Mouse (Mus musculus) megakaryocyte, adult 5-6 weeks (primary cell): ENCODE results near the gene Ankrd1. TPM values are rescaled to one million over a fixed set of nuclear protein-coding genes. Genes with fewer than 3 reads are reported as not detected.

ENCODE experiments used
- ATAC-seq: 2 replicates; pipeline ENCODE4 v1.8.0; 2016; ENCODE audit warnings: mild to moderate bottlenecking, inconsistent platforms; ENCODE audit not compliant: poor library complexity, severe bottlenecking
- total RNA-seq, 2 experiments: library from RNA; stranded (forward) in 1 of 2; stranded (reverse) in 1 of 2; fragments of 153-499, 151-499 nt in 1 of 2; fragments of 221-1000, 200-1000 nt in 1 of 2; gene quantifications; 2 replicates each; pipeline versions ENCODE4 v1.2.3 to v1.2.4; 2015 to 2017

The Ankrd1 gene
- total RNA-seq, 2 experiments from 2014 or later = not detected

- no peak; the same call in 1 of the 2 replicates for ATAC-seq
Measured at GRCm38 (mm10) chr19:36111054-36111895, 8.6 kb downstream of the Ankrd1 start.

- no peak for ATAC-seq
Measured at GRCm38 (mm10) chr19:36110465-36110864, 9.4 kb downstream of the Ankrd1 start.

GRCm38 (mm10) chr19:36109318-36109944 lies 10.5 kb downstream of the Ankrd1 start:
- no peak for ATAC-seq

- no peak for ATAC-seq
Measured at GRCm38 (mm10) chr19:36103909-36104308, 16.0 kb downstream of the Ankrd1 start.

- no peak for ATAC-seq
Measured at GRCm38 (mm10) chr19:36098916-36099315, 21.0 kb downstream of the Ankrd1 start.

- ATAC-seq = no peak
Measured at GRCm38 (mm10) chr19:36098265-36098664, 21.6 kb downstream of the Ankrd1 start.

GRCm38 (mm10) chr19:36097194-36097593 lies 22.7 kb downstream of the Ankrd1 start:
- no peak for ATAC-seq

- ATAC-seq = peak; percentile 71
Measured at GRCm38 (mm10) chr19:36090781-36091180, 29.1 kb downstream of the Ankrd1 start.

GRCm38 (mm10) chr19:36083262-36084225 lies 36.4 kb downstream of the Ankrd1 start, which contains the start of gene Rpp30:
Gene Rpp30, plus strand, starts transcription at chr19:36083716.
- peak; percentile 96 for ATAC-seq

GRCm38 (mm10) chr19:36082606-36083261 lies 37.2 kb downstream of the Ankrd1 start:
- peak; percentile 84 for ATAC-seq

GRCm38 (mm10) chr19:36062801-36063529 lies 56.9 kb downstream of the Ankrd1 start:
- ATAC-seq = no peak

Other genes with a start within 250 kb of the Ankrd1 start
- not detected in 2 replicates for gene Htr7, start 62.6 kb downstream of the Ankrd1 start, total RNA-seq (2015)
- gene Htr7, start 62.6 kb downstream of the Ankrd1 start, total RNA-seq (2017) = not detected in 2 replicates
- gene Rpp30, start 36.4 kb downstream of the Ankrd1 start, total RNA-seq (2015) = 35.7 and 47.3 TPM in 2 replicates
- gene Rpp30, start 36.4 kb downstream of the Ankrd1 start, total RNA-seq (2017) = 36.1 and 39.2 TPM in 2 replicates
- gene Pcgf5, start 228.2 kb upstream of the Ankrd1 start, total RNA-seq (2015) = 37.5 and 41.4 TPM in 2 replicates
- gene Pcgf5, start 228.2 kb upstream of the Ankrd1 start, total RNA-seq (2017) = 36.8 and 40.8 TPM in 2 replicates